Comparison of ENCODE assay signal across 13 mouse cellular contexts in the genomic region with DNA sequence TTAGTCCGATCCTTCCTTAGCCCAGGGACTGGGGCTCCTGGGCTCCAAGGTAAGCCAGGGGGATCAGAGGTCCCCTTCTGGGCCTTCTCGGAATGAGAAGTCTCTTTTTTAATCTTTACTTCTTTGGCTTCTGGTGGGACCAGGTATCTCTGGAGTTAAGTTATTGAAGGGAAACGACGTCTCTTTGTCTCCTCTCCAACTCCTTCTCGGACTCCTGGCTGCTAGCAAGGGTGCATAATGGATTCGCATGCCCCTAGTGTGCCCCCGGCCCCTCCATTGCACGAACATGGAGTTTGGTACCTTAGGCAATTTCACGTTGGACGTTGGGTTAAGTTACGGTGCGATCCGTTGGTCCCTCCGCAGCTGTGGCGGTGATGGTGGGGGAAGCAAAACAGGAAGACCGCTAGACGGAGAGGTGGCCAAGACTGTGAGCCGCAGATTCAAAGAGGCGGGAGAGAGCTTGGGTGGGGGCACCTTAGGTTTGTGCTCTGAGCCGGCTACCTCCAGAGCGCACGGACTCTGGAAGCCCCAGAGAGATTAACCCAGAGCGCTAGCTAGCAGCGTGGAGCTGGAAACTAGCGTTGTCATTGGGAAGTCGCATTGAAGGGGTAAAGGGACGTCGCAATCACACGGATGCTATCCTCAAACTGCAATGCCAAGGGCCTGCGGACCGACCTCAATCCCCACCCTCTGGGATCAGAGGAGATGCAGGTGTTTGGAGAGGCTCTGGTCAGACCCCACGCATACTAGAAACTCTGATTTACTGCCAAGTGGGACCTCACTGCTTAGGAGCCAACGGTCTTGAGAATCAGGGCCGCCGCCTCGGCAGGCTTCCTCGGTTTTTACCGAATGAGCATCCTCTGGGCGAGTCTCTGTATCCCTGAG. TPM values are rescaled to one million over a fixed set of nuclear protein-coding genes. Genes with fewer than 3 reads are reported as not detected.
DNase-seq lines count a peak whose midpoint lies in the region; ATAC-seq and TF ChIP-seq lines count a peak whose summit lies in the region.
"Had no signal": no experiment of that assay in that cellular context is flagged by ENCODE, and none has a peak within 500 bp of the region (broad histone marks: within the 10 kb centered on the region; RNA-seq: fewer than 3 reads in every experiment).

No protein-coding gene starts in this region.

- no peak overlapping the region for H3K4me2 ChIP-seq in midbrain, embryonic 11.5 days
- H3K4me2 ChIP-seq in midbrain, postnatal 0 days (ENCODE audit: low read depth, low read length, poor library complexity, severe bottlenecking), result no peak overlapping the region
- H3K4me2 ChIP-seq: heart, embryonic 13.5 days had no signal

- peak; percentile 53 to 86 for DNase-seq in adrenal gland, adult (ENCODE audit: inconsistent age in 2 of 2, low spot score in 1 of 2)
- no peak for DNase-seq in adrenal gland, adult 8-10 months
- DNase-seq in midbrain, embryonic 11.5 days (ENCODE audit: low spot score, missing footprints), result peak; percentile 95
- DNase-seq in midbrain, postnatal 0 days (ENCODE audit: low spot score), result no peak
- DNase-seq in limb, embryonic 10.5 days (ENCODE audit: low spot score), result peak; percentile 62
- DNase-seq in left cerebral cortex, postnatal 36 days (ENCODE audit: low spot score in 2 of 2), result no peak
- DNase-seq in cerebellum, adult 9-10 months, result no peak
- DNase-seq: cerebellum, adult 8-10 months; thymus, adult 18-20 months had no signal

- H3K4me1 ChIP-seq in midbrain, embryonic 11.5 days (ENCODE audit: control insufficient read depth, insufficient read depth, low read length), result no peaks in the 10 kb centered on the region
- H3K4me1 ChIP-seq in midbrain, postnatal 0 days (ENCODE audit: insufficient read depth, low read length), result no peaks in the 10 kb centered on the region
- peaks cover 73% of the 10 kb centered on the region for H3K4me1 ChIP-seq in limb, embryonic 10.5 days

- H3K4me3 ChIP-seq in midbrain, embryonic 11.5 days (ENCODE audit: low read depth, low read length), result no peak overlapping the region
- H3K4me3 ChIP-seq in midbrain, postnatal 0 days (ENCODE audit: low read depth, low read length), result no peak overlapping the region
- H3K4me3 ChIP-seq in limb, embryonic 10.5 days, result peak overlapping the region; percentile 39
- H3K4me3 ChIP-seq: erythroblast, embryonic 14.5 days; heart, embryonic 13.5 days had no signal

- no peak for ATAC-seq in midbrain, embryonic 11.5 days (ENCODE audit: low FRiP score)
- no peak for ATAC-seq in midbrain, postnatal 0 days (ENCODE audit: low FRiP score)
- no peak for ATAC-seq in monocyte, adult 5-6 weeks (replicated peaks; ENCODE audit: insufficient number of reproducible peaks, low FRiP score, low TSS enrichment, poor library complexity, severe bottlenecking)

- no peak overlapping the region for H3K27ac ChIP-seq in midbrain, embryonic 11.5 days (ENCODE audit: low read depth, low read length)
- no peak overlapping the region for H3K27ac ChIP-seq in midbrain, postnatal 0 days (ENCODE audit: low read depth, low read length)
- no peak overlapping the region; the same call in 1 of the 2 replicates for H3K27ac ChIP-seq in limb, embryonic 10.5 days
- H3K27ac ChIP-seq: heart, embryonic 13.5 days had no signal

- WGBS in midbrain, embryonic 11.5 days, result 2% methylated on average over 39 of the region's 39 CpGs
- WGBS in midbrain, postnatal 0 days, result 1% methylated on average over 39 of the region's 39 CpGs
- under 1% methylated on average over 39 of the region's 39 CpGs for WGBS in limb, embryonic 10.5 days

- TF ChIP-seq CTCF in midbrain, postnatal 0 days (IDR thresholded peaks at IDR 0.05), result no peak

- H3K9me3 ChIP-seq in midbrain, embryonic 11.5 days (ENCODE audit: control insufficient read depth, low read length), result no peaks in the 10 kb centered on the region
- H3K9me3 ChIP-seq in midbrain, postnatal 0 days (ENCODE audit: low read length), result no peaks in the 10 kb centered on the region
- H3K9me3 ChIP-seq in limb, embryonic 10.5 days (replicated peaks), result no peaks in the 10 kb centered on the region
- H3K9me3 ChIP-seq: heart, embryonic 13.5 days had no signal

- H3K36me3 ChIP-seq in midbrain, embryonic 11.5 days (ENCODE audit: control insufficient read depth, insufficient read depth, low read length), result no peaks in the 10 kb centered on the region
- no peaks in the 10 kb centered on the region for H3K36me3 ChIP-seq in midbrain, postnatal 0 days (ENCODE audit: insufficient read depth, low read length)
- no peaks in the 10 kb centered on the region for H3K36me3 ChIP-seq in limb, embryonic 10.5 days
- H3K36me3 ChIP-seq: heart, embryonic 13.5 days had no signal

- peaks cover 100% of the 10 kb centered on the region for H3K27me3 ChIP-seq in midbrain, embryonic 11.5 days (ENCODE audit: control insufficient read depth, insufficient read depth, low read length)
- peaks cover 96% of the 10 kb centered on the region for H3K27me3 ChIP-seq in midbrain, postnatal 0 days (ENCODE audit: insufficient read depth, low read length)
- peaks cover 100% of the 10 kb centered on the region for H3K27me3 ChIP-seq in limb, embryonic 10.5 days (ENCODE audit: low read depth, poor library complexity, severe bottlenecking)

- no peak overlapping the region for H3K9ac ChIP-seq in midbrain, embryonic 11.5 days (ENCODE audit: low read length)
- no peak overlapping the region for H3K9ac ChIP-seq in midbrain, postnatal 0 days (replicated peaks; ENCODE audit: low read length, poor library complexity, severe bottlenecking)
- H3K9ac ChIP-seq: heart, embryonic 13.5 days had no signal

- intact Hi-C loops in left cerebral cortex, postnatal 36 days (cut with DNase I), result no loop called here

RNA-seq across cellular contexts. Expression of a gene that starts 15.9 kb away (rescaled TPM):
- 100 to 1,000 TPM; 157 to 250 (median 226) TPM for total RNA-seq in adrenal gland, adult 8-10 months (2022)
- not detected in 2 replicates for polyA plus RNA-seq in midbrain, embryonic 11.5 days (2014; fragmentation: Nextera tagmentation; extraction: Ambion mirVana)
- not detected in 2 replicates for total RNA-seq in midbrain, postnatal 0 days (2014; rRNA removed)
- polyA plus RNA-seq in midbrain, postnatal 0 days (2015; fragmentation: Nextera tagmentation; extraction: Ambion mirVana), result not detected in 2 replicates
- 3.4 and 3.8 TPM in 2 replicates for polyA plus RNA-seq in limb, embryonic 10.5 days (2016; fragmentation: Nextera tagmentation; extraction: Ambion mirVana)
- not detected for total RNA-seq in left cerebral cortex, postnatal 36 days (2021)
- not detected in 3 replicates for total RNA-seq in monocyte, adult 5-6 weeks (2017)
- total RNA-seq: left cerebral cortex, postnatal 14 days had no signal
- polyA plus RNA-seq: erythroblast, embryonic 14.5 days; heart, embryonic 13.5 days had no signal

RNA-seq across cellular contexts. Expression of a gene that starts 26.4 kb away (rescaled TPM):
- 10 to 100 TPM; 50.4 to 99.8 (median 83.6) TPM for total RNA-seq in adrenal gland, adult 8-10 months (2022)
- not detected in 2 replicates for polyA plus RNA-seq in midbrain, embryonic 11.5 days (2014; fragmentation: Nextera tagmentation; extraction: Ambion mirVana)
- 3.4 TPM in 1 of 2 replicates, not detected in the other for total RNA-seq in midbrain, postnatal 0 days (2014; rRNA removed)
- not detected in 2 replicates for polyA plus RNA-seq in midbrain, postnatal 0 days (2015; fragmentation: Nextera tagmentation; extraction: Ambion mirVana)
- 0.95 and 1.2 TPM in 2 replicates for polyA plus RNA-seq in limb, embryonic 10.5 days (2016; fragmentation: Nextera tagmentation; extraction: Ambion mirVana)
- total RNA-seq in left cerebral cortex, postnatal 36 days (2021), result not detected
- total RNA-seq in monocyte, adult 5-6 weeks (2017), result not detected in 3 replicates
- total RNA-seq: left cerebral cortex, postnatal 14 days had no signal
- polyA plus RNA-seq: erythroblast, embryonic 14.5 days; heart, embryonic 13.5 days had no signal

RNA-seq across cellular contexts. Expression of a gene that starts 31.1 kb away (rescaled TPM):
- 10 to 100 TPM; 44.6 to 62.9 (median 53.0) TPM for total RNA-seq in adrenal gland, adult 8-10 months (2022)
- not detected in 2 replicates for polyA plus RNA-seq in midbrain, embryonic 11.5 days (2014; fragmentation: Nextera tagmentation; extraction: Ambion mirVana)
- total RNA-seq in midbrain, postnatal 0 days (2014; rRNA removed), result 0.19 TPM in 1 of 2 replicates, not detected in the other
- not detected in 2 replicates for polyA plus RNA-seq in midbrain, postnatal 0 days (2015; fragmentation: Nextera tagmentation; extraction: Ambion mirVana)
- polyA plus RNA-seq in limb, embryonic 10.5 days (2016; fragmentation: Nextera tagmentation; extraction: Ambion mirVana), result 7.1 and 10.2 TPM in 2 replicates
- not detected for total RNA-seq in left cerebral cortex, postnatal 36 days (2021)
- total RNA-seq in monocyte, adult 5-6 weeks (2017), result not detected in 3 replicates
- total RNA-seq: left cerebral cortex, postnatal 14 days had no signal
- polyA plus RNA-seq: erythroblast, embryonic 14.5 days had no signal

RNA-seq across cellular contexts. Expression of a gene that starts 36.9 kb away (rescaled TPM):
- total RNA-seq in adrenal gland, adult 8-10 months (2022), result 10 to 100 TPM; 56.4 to 77.8 (median 59.5) TPM
- not detected in 2 replicates for polyA plus RNA-seq in midbrain, embryonic 11.5 days (2014; fragmentation: Nextera tagmentation; extraction: Ambion mirVana)
- 0.22 TPM in 1 of 2 replicates, not detected in the other for total RNA-seq in midbrain, postnatal 0 days (2014; rRNA removed)
- not detected in 2 replicates for polyA plus RNA-seq in midbrain, postnatal 0 days (2015; fragmentation: Nextera tagmentation; extraction: Ambion mirVana)
- 6.1 and 7.9 TPM in 2 replicates for polyA plus RNA-seq in limb, embryonic 10.5 days (2016; fragmentation: Nextera tagmentation; extraction: Ambion mirVana)
- not detected for total RNA-seq in left cerebral cortex, postnatal 36 days (2021)
- total RNA-seq in monocyte, adult 5-6 weeks (2017), result not detected in 3 replicates
- total RNA-seq: left cerebral cortex, postnatal 14 days had no signal
- polyA plus RNA-seq: erythroblast, embryonic 14.5 days had no signal

RNA-seq across cellular contexts. Expression of a gene that starts 47.8 kb away (rescaled TPM):
- 10 to 100 TPM; 25.2 to 38.3 (median 26.7) TPM for total RNA-seq in adrenal gland, adult 8-10 months (2022)
- polyA plus RNA-seq in midbrain, embryonic 11.5 days (2014; fragmentation: Nextera tagmentation; extraction: Ambion mirVana), result not detected in 2 replicates
- total RNA-seq in midbrain, postnatal 0 days (2014; rRNA removed), result 1.5 TPM in 1 of 2 replicates, not detected in the other
- not detected in 2 replicates for polyA plus RNA-seq in midbrain, postnatal 0 days (2015; fragmentation: Nextera tagmentation; extraction: Ambion mirVana)
- polyA plus RNA-seq in limb, embryonic 10.5 days (2016; fragmentation: Nextera tagmentation; extraction: Ambion mirVana), result 5.5 and 5.9 TPM in 2 replicates
- not detected for total RNA-seq in left cerebral cortex, postnatal 36 days (2021)
- total RNA-seq in monocyte, adult 5-6 weeks (2017), result not detected in 3 replicates
- total RNA-seq: left cerebral cortex, postnatal 14 days had no signal
- polyA plus RNA-seq: erythroblast, embryonic 14.5 days had no signal

Comparison
In these comparisons a context has a peak if more than half of its experiments do, and no peak if none do; other contexts are left out.
1. DNase-seq: peak in adrenal gland, adult (2 of 2), midbrain, embryonic 11.5 days (single experiment) and limb, embryonic 10.5 days (single experiment); none in adrenal gland, adult 8-10 months (single experiment), midbrain, postnatal 0 days (single experiment), left cerebral cortex, postnatal 36 days (0 of 2) and cerebellum, adult 9-10 months (single experiment).
2. RNA of a gene that starts 15.9 kb away (total RNA-seq): 157 to 250 TPM in adrenal gland, adult 8-10 months; not detected in midbrain, postnatal 0 days, not detected in left cerebral cortex, postnatal 36 days and not detected in monocyte, adult 5-6 weeks; every median in the first group is over 100 times any median in the second.
3. RNA of a gene that starts 26.4 kb away (total RNA-seq): 50.4 to 99.8 TPM in adrenal gland, adult 8-10 months; 3.4 TPM in midbrain, postnatal 0 days, not detected in left cerebral cortex, postnatal 36 days and not detected in monocyte, adult 5-6 weeks; every median in the first group is over 10 times any median in the second.
4. RNA of a gene that starts 31.1 kb away (total RNA-seq): 44.6 to 62.9 TPM in adrenal gland, adult 8-10 months; 0.19 TPM in midbrain, postnatal 0 days, not detected in left cerebral cortex, postnatal 36 days and not detected in monocyte, adult 5-6 weeks; every median in the first group is over 10 times any median in the second.